Mouse (Mus musculus): Measurements from ENCODE around the gene Sntn. TPM values are rescaled to one million over a fixed set of nuclear protein-coding genes. Genes with fewer than 3 reads are reported as not detected.

Sntn gene
- polyA plus RNA-seq (2016; fragmentation: Nextera tagmentation; extraction: Ambion mirVana): not detected in 2 replicates

- no peaks in the 10 kb centered on the region for H3K27me3 ChIP-seq (replicated peaks)
- no peak for ATAC-seq (ENCODE audit: insufficient number of reproducible peaks, low FRiP score)
- no peaks in the 10 kb centered on the region for H3K4me1 ChIP-seq (replicated peaks)
- no peaks in the 10 kb centered on the region for H3K36me3 ChIP-seq
- H3K4me3 ChIP-seq: no peak within 1 kb of the TSS
- no peak within 1 kb of the TSS for H3K27ac ChIP-seq (ENCODE audit: poor library complexity, severe bottlenecking)
- H3K9me3 ChIP-seq (replicated peaks): no peaks in the 10 kb centered on the region
- no peak within 1 kb of the TSS for H3K4me2 ChIP-seq
- H3K9ac ChIP-seq: no peak within 1 kb of the TSS
- WGBS: 82% methylated on average over 2 of the region's 2 CpGs
These were observed at the start of gene Sntn for GRCm38 (mm10) chr14:13670576-13670975. Gene Sntn (plus strand): TSS chr14:13670876.

- Histone ChIP-seq H3K27me3 (replicated peaks) (no peaks in the 10 kb centered on the region), H3K9ac (no peak overlapping the region), H3K27ac (ENCODE audit: poor library complexity, severe bottlenecking) (no peak overlapping the region), H3K4me1 (replicated peaks) (no peaks in the 10 kb centered on the region), H3K4me3 (no peak overlapping the region), H3K9me3 (replicated peaks) (no peaks in the 10 kb centered on the region), H3K36me3 (no peaks in the 10 kb centered on the region), H3K4me2 (no peak overlapping the region)
- WGBS: 90% methylated on average over 1 of the region's 1 CpGs
- ATAC-seq (ENCODE audit: insufficient number of reproducible peaks, low FRiP score): no peak
These were observed 20.8 kb upstream of the Sntn start for GRCm38 (mm10) chr14:13649865-13650264.

- H3K36me3 ChIP-seq: no peaks in the 10 kb centered on the region
These were observed 19.6 kb upstream of the Sntn start for GRCm38 (mm10) chr14:13651039-13651438.

GRCm38 (mm10) chr14:13651541-13652298 is 19.0 kb upstream of the Sntn start:
- no peak overlapping the region for H3K27ac ChIP-seq (ENCODE audit: poor library complexity, severe bottlenecking)
- 81% methylated on average over 2 of the region's 2 CpGs for WGBS
- no peaks in the 10 kb centered on the region for H3K4me1 ChIP-seq (replicated peaks)
- no peaks in the 10 kb centered on the region for H3K36me3 ChIP-seq
- no peak overlapping the region for H3K4me2 ChIP-seq
- no peaks in the 10 kb centered on the region for H3K27me3 ChIP-seq (replicated peaks)
- no peak overlapping the region for H3K9ac ChIP-seq
- H3K9me3 ChIP-seq (replicated peaks): no peaks in the 10 kb centered on the region
- ATAC-seq (ENCODE audit: insufficient number of reproducible peaks, low FRiP score): no peak
- no peak overlapping the region for H3K4me3 ChIP-seq

More at GRCm38 (mm10) chr14:13651039-13651438, 19.6 kb upstream of the Sntn start:
- Histone ChIP-seq H3K4me3 (no peak overlapping the region), H3K9me3 (replicated peaks) (no peaks in the 10 kb centered on the region), H3K4me1 (replicated peaks) (no peaks in the 10 kb centered on the region), H3K4me2 (no peak overlapping the region), H3K9ac (no peak overlapping the region), H3K27ac (ENCODE audit: poor library complexity, severe bottlenecking) (no peak overlapping the region), H3K27me3 (replicated peaks) (no peaks in the 10 kb centered on the region)
- WGBS: 62% methylated on average over 1 of the region's 1 CpGs
- ATAC-seq (ENCODE audit: insufficient number of reproducible peaks, low FRiP score): no peak

- ATAC-seq (ENCODE audit: insufficient number of reproducible peaks, low FRiP score): no peak
- WGBS: 35% methylated on average over 1 of the region's 1 CpGs
- H3K27me3 ChIP-seq (replicated peaks): no peaks in the 10 kb centered on the region
- peaks cover 4% of the 10 kb centered on the region; the same call in 1 of the 2 replicates for H3K4me1 ChIP-seq (replicated peaks)
- H3K4me2 ChIP-seq: no peak overlapping the region
- no peaks in the 10 kb centered on the region for H3K9me3 ChIP-seq (replicated peaks)
- no peak overlapping the region for H3K27ac ChIP-seq (ENCODE audit: poor library complexity, severe bottlenecking)
- no peak overlapping the region for H3K9ac ChIP-seq
- H3K36me3 ChIP-seq: no peaks in the 10 kb centered on the region
- H3K4me3 ChIP-seq: no peak overlapping the region
These were observed 16.0 kb downstream of the Sntn start for GRCm38 (mm10) chr14:13686716-13687115.

GRCm38 (mm10) chr14:13690426-13690825 is 19.8 kb downstream of the Sntn start:
- ATAC-seq (ENCODE audit: insufficient number of reproducible peaks, low FRiP score): no peak
- H3K9ac ChIP-seq: no peak overlapping the region
- 50% methylated on average over 2 of the region's 2 CpGs for WGBS
- no peaks in the 10 kb centered on the region for H3K9me3 ChIP-seq (replicated peaks)
- H3K27ac ChIP-seq (ENCODE audit: poor library complexity, severe bottlenecking): no peak overlapping the region
- no peak overlapping the region for H3K4me2 ChIP-seq
- H3K4me1 ChIP-seq (replicated peaks): no peaks in the 10 kb centered on the region
- H3K36me3 ChIP-seq: no peaks in the 10 kb centered on the region
- H3K27me3 ChIP-seq (replicated peaks): no peaks in the 10 kb centered on the region
- no peak overlapping the region for H3K4me3 ChIP-seq

- no peaks in the 10 kb centered on the region for H3K36me3 ChIP-seq
- 27% methylated on average over 4 of the region's 4 CpGs for WGBS
- no peak overlapping the region for H3K4me2 ChIP-seq
- H3K9me3 ChIP-seq (replicated peaks): no peaks in the 10 kb centered on the region
- H3K9ac ChIP-seq: no peak overlapping the region
- H3K4me1 ChIP-seq (replicated peaks): no peaks in the 10 kb centered on the region
- H3K4me3 ChIP-seq: no peak overlapping the region
- ATAC-seq (ENCODE audit: insufficient number of reproducible peaks, low FRiP score): no peak
- no peaks in the 10 kb centered on the region for H3K27me3 ChIP-seq (replicated peaks)
- H3K27ac ChIP-seq (ENCODE audit: poor library complexity, severe bottlenecking): no peak overlapping the region
These were observed 61.6 kb downstream of the Sntn start for GRCm38 (mm10) chr14:13732263-13732662.

Other genes with a start within 250 kb of the Sntn start
- gene Gm281, start 243.6 kb downstream of the Sntn start, polyA plus RNA-seq (2016; fragmentation: Nextera tagmentation; extraction: Ambion mirVana): not detected in 2 replicates

All from heart, embryonic 12.5 days (tissue).